Comparison of ENCODE assay signal across 38 mouse cellular contexts in the genomic region with DNA sequence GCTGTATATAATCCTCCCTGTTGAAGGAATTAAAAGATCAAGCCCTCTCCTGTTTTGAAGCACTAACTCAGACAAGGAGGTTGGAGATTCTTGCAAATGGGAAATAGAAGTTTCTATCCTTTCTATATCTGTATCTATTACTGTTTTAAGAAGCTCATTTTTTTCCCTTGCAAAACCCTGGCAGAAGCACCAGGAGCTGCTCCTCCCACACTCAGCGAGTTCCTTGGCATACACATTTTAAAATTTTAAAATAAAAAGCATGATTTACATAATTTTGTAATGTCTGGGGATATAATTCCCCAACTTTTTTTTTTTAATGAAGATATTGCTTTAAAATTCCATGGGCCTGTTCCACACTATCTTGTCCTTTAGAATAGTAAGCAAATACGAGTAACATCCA. TPM values are rescaled to one million over a fixed set of nuclear protein-coding genes. Genes with fewer than 3 reads are reported as not detected.
DNase-seq lines count a peak whose midpoint lies in the region; ATAC-seq lines count a peak whose summit lies in the region.
"Had no signal": no experiment of that assay in that cellular context is flagged by ENCODE, and none has a peak within 500 bp of the region (broad histone marks: within the 10 kb centered on the region; RNA-seq: fewer than 3 reads in every experiment).

No protein-coding gene starts in this region.

- H3K36me3 ChIP-seq in intestine, embryonic 15.5 days = no peaks in the 10 kb centered on the region
- H3K36me3 ChIP-seq: hindbrain, embryonic 10.5 days; hindbrain, embryonic 15.5 days; kidney, embryonic 15.5 days; midbrain, embryonic 13.5 days; neural tube, embryonic 13.5 days had no signal

- no peak overlapping the region for H3K27ac ChIP-seq in intestine, embryonic 15.5 days
- H3K27ac ChIP-seq: hindbrain, embryonic 10.5 days; hindbrain, embryonic 15.5 days; kidney, embryonic 15.5 days; liver, embryonic 14.5 days; macrophage; midbrain, embryonic 13.5 days; neural tube, embryonic 13.5 days had no signal

- H3K4me2 ChIP-seq in intestine, embryonic 15.5 days (replicated peaks) = no peak overlapping the region
- H3K4me2 ChIP-seq: hindbrain, embryonic 15.5 days; kidney, embryonic 15.5 days; midbrain, embryonic 13.5 days; neural tube, embryonic 13.5 days had no signal

- 67% methylated on average over 2 of the region's 2 CpGs for WGBS in intestine, embryonic 15.5 days

- no peaks in the 10 kb centered on the region for H3K9me3 ChIP-seq in intestine, embryonic 15.5 days
- H3K9me3 ChIP-seq: hindbrain, embryonic 15.5 days; kidney, embryonic 15.5 days; neural tube, embryonic 13.5 days had no signal

- H3K27me3 ChIP-seq in intestine, embryonic 15.5 days (replicated peaks) = no peaks in the 10 kb centered on the region
- H3K27me3 ChIP-seq: hindbrain, embryonic 15.5 days; kidney, embryonic 15.5 days; midbrain, embryonic 13.5 days; neural tube, embryonic 13.5 days had no signal

- ATAC-seq in intestine, embryonic 15.5 days = no peak
- ATAC-seq: CD4-positive, CD25-positive, alpha-beta regulatory T cell, adult 4 months; forebrain, embryonic 16.5 days; inflammation-experienced regulatory T-cells, adult 6 months; midbrain, embryonic 13.5 days had no signal

- peak; percentile 7 for DNase-seq in layer of hippocampus, adult 11-12 months (ENCODE audit: low spot score)
- DNase-seq in layer of hippocampus, postnatal 25 days (ENCODE audit: extremely low spot score in 1 of 2, low spot score in 1 of 2) = no peak
- DNase-seq in right cerebral cortex, adult 18-20 months = peak; percentile 34
- no peak for DNase-seq in right cerebral cortex, postnatal 4 days
- peak; percentile 15 to 42 for DNase-seq in left cerebral cortex, adult 9 months (ENCODE audit: low spot score in 2 of 2)
- peak; percentile 74 for DNase-seq in telencephalon, adult 2 months (ENCODE audit: low read depth, low spot score)
- DNase-seq: adrenal gland, postnatal 14 days; cerebellum, adult 18-20 months; cerebellum, postnatal 10 days; heart, postnatal 14 days; kidney, adult 18-20 months; kidney, postnatal 25 days; liver; lung, adult 2 months; lung, postnatal 10 days had no signal

- no peak overlapping the region for H3K4me3 ChIP-seq in intestine, embryonic 15.5 days (replicated peaks)
- H3K4me3 ChIP-seq: erythroblast, embryonic 14.5 days; hindbrain, embryonic 10.5 days; hindbrain, embryonic 15.5 days; kidney, embryonic 15.5 days; midbrain, embryonic 13.5 days; neural tube, embryonic 13.5 days had no signal

- H3K9ac ChIP-seq in intestine, embryonic 15.5 days = no peak overlapping the region
- H3K9ac ChIP-seq: hindbrain, embryonic 15.5 days; kidney, embryonic 15.5 days; liver, embryonic 14.5 days; midbrain, embryonic 13.5 days; neural tube, embryonic 13.5 days had no signal

- H3K4me1 ChIP-seq in intestine, embryonic 15.5 days (replicated peaks) = no peaks in the 10 kb centered on the region
- H3K4me1 ChIP-seq: hindbrain, embryonic 10.5 days; hindbrain, embryonic 15.5 days; kidney, embryonic 15.5 days; midbrain, embryonic 13.5 days; neural tube, embryonic 13.5 days had no signal

RNA-seq across cellular contexts. Expression of gene Fbxw14, which starts 24.4 kb away (rescaled TPM):
- not detected for total RNA-seq in layer of hippocampus, postnatal 25 days (2021)
- polyA plus RNA-seq in intestine, embryonic 15.5 days (2015; fragmentation: Nextera tagmentation; extraction: Ambion mirVana) = not detected in 2 replicates
- total RNA-seq: adrenal gland, postnatal 14 days; common myeloid progenitor, adult 5-6 weeks; gastrocnemius, adult 8-10 months; granulocyte monocyte progenitor cell, adult 5-6 weeks; heart, postnatal 14 days; layer of hippocampus, adult 8-10 months; megakaryocyte-erythroid progenitor cell, adult 5-6 weeks had no signal
- polyA plus RNA-seq: CD4-positive, CD25-positive, alpha-beta regulatory T cell, adult 4 months; embryonic facial prominence, embryonic 14.5 days; erythroblast, embryonic 14.5 days; forebrain, embryonic 11.5 days; forebrain, embryonic 16.5 days; heart, embryonic 14.5 days; hindbrain, embryonic 10.5 days; hindbrain, embryonic 15.5 days; inflammation-experienced regulatory T-cells, adult 6 months; kidney, embryonic 15.5 days; limb, embryonic 11.5 days; liver, embryonic 14.5 days; lung, adult 2 months; macrophage; midbrain, embryonic 13.5 days; neural tube, embryonic 13.5 days; testis, adult 2 months; thymus, postnatal 0 days had no signal

RNA-seq across cellular contexts. Expression of gene Fbxw20, which starts 28.5 kb away (rescaled TPM):
- total RNA-seq in layer of hippocampus, postnatal 25 days (2021) = not detected
- not detected in 2 replicates for polyA plus RNA-seq in intestine, embryonic 15.5 days (2015; fragmentation: Nextera tagmentation; extraction: Ambion mirVana)
- total RNA-seq: adrenal gland, postnatal 14 days; common myeloid progenitor, adult 5-6 weeks; gastrocnemius, adult 8-10 months; granulocyte monocyte progenitor cell, adult 5-6 weeks; heart, postnatal 14 days; layer of hippocampus, adult 8-10 months; megakaryocyte-erythroid progenitor cell, adult 5-6 weeks had no signal
- polyA plus RNA-seq: CD4-positive, CD25-positive, alpha-beta regulatory T cell, adult 4 months; embryonic facial prominence, embryonic 14.5 days; erythroblast, embryonic 14.5 days; forebrain, embryonic 11.5 days; forebrain, embryonic 16.5 days; heart, embryonic 14.5 days; hindbrain, embryonic 10.5 days; hindbrain, embryonic 15.5 days; inflammation-experienced regulatory T-cells, adult 6 months; kidney, embryonic 15.5 days; limb, embryonic 11.5 days; lung, adult 2 months; macrophage; midbrain, embryonic 13.5 days; neural tube, embryonic 13.5 days; thymus, postnatal 0 days had no signal

Comparison
In these comparisons a context has a peak if more than half of its experiments do, and no peak if none do; other contexts are left out.
1. DNase-seq: peak in layer of hippocampus, adult 11-12 months (single experiment), right cerebral cortex, adult 18-20 months (single experiment), left cerebral cortex, adult 9 months (2 of 2) and telencephalon, adult 2 months (single experiment); none in layer of hippocampus, postnatal 25 days (0 of 2) and right cerebral cortex, postnatal 4 days (single experiment).